Mouse (Mus musculus) CH12F3 (cell line): ENCODE measurements around the gene Clic3.

Experiments used
- in situ Hi-C: fragments of 300-500 bp; cut with MboI; formaldehyde crosslinking; loops from 2 replicates; pipeline ENCODE4 v1.14.3; 2020; ENCODE audit warnings: low sequenced_read_pairs

The Clic3 gene

GRCm38 (mm10) chr2:25479551-25480311 lies 23.1 kb downstream of the Clic3 start:
- in situ Hi-C loops, result no loop called here

- in situ Hi-C loops, result no loop called here
Observed at GRCm38 (mm10) chr2:25480541-25480940, 23.9 kb downstream of the Clic3 start.

GRCm38 (mm10) chr2:25482969-25483368 lies 26.3 kb downstream of the Clic3 start:
- in situ Hi-C loops, result no loop called here

- in situ Hi-C loops, result no loop called here
Observed at GRCm38 (mm10) chr2:25484901-25485647, 28.4 kb downstream of the Clic3 start.

- in situ Hi-C loops, result no loop called here
Observed at GRCm38 (mm10) chr2:25487965-25488670, 31.5 kb downstream of the Clic3 start.

GRCm38 (mm10) chr2:25488671-25489068 lies 32.0 kb downstream of the Clic3 start:
- in situ Hi-C loops, result no loop called here

GRCm38 (mm10) chr2:25492988-25493387 lies 36.4 kb downstream of the Clic3 start:
- in situ Hi-C loops, result no loop called here

- in situ Hi-C loops, result no loop called here
Observed at GRCm38 (mm10) chr2:25493476-25493961, 36.9 kb downstream of the Clic3 start, which contains the start of gene Lcn12. Gene Lcn12 (minus strand): TSS chr2:25493911.

- in situ Hi-C loops, result no loop called here
Observed at GRCm38 (mm10) chr2:25496462-25496861, 39.8 kb downstream of the Clic3 start.

- in situ Hi-C loops, result no loop called here
Observed at GRCm38 (mm10) chr2:25497846-25498575, 41.4 kb downstream of the Clic3 start.

- in situ Hi-C loops, result no loop called here
Observed at GRCm38 (mm10) chr2:25498622-25499478, 42.2 kb downstream of the Clic3 start.

- in situ Hi-C loops, result no loop called here
Observed at GRCm38 (mm10) chr2:25500071-25500575, 43.5 kb downstream of the Clic3 start.

GRCm38 (mm10) chr2:25500576-25501405 lies 44.2 kb downstream of the Clic3 start, which contains the start of gene Fbxw5:
Gene Fbxw5 (plus strand): TSS chr2:25500750.
- in situ Hi-C loops, result no loop called here

GRCm38 (mm10) chr2:25501593-25502486 lies 45.2 kb downstream of the Clic3 start, which contains the start of gene C8g:
Gene C8g (minus strand): TSS chr2:25501719.
- in situ Hi-C loops, result no loop called here

GRCm38 (mm10) chr2:25502726-25503125 lies 46.1 kb downstream of the Clic3 start:
- in situ Hi-C loops, result no loop called here

- in situ Hi-C loops, result no loop called here
Observed at GRCm38 (mm10) chr2:25504538-25504937, 47.9 kb downstream of the Clic3 start.

- in situ Hi-C loops, result no loop called here
Observed at GRCm38 (mm10) chr2:25505000-25505399, 48.4 kb downstream of the Clic3 start.
